Mouse (Mus musculus) brain, embryonic 14.5 days (tissue): ENCODE results near the gene Oxtr.

Experiments used
- CTCF ChIP-seq: fragments of 200-500 bp; IDR thresholded peaks from 2 replicates; pipeline ENCODE4 v1.5.1; 2012; ENCODE audit warnings: inconsistent platforms, mild to moderate bottlenecking, moderate library complexity, borderline replicate concordance; ENCODE audit not compliant: insufficient read depth, insufficient read length; ENCODE audit errors: extremely low read depth
- POLR2A ChIP-seq: fragments of 200-500 bp; IDR thresholded peaks from 2 replicates; pipeline ENCODE4 v1.6.1; 2012; ENCODE audit warnings: mild to moderate bottlenecking, inconsistent platforms, borderline replicate concordance; ENCODE audit not compliant: poor library complexity, insufficient read depth, insufficient read length, severe bottlenecking; ENCODE audit errors: extremely low read depth

- TF ChIP-seq CTCF: no peak
- no peak for TF ChIP-seq POLR2A
Observed at GRCm38 (mm10) chr6:112495219-112495618, 5.5 kb upstream of the Oxtr start.
